Mouse (Mus musculus) midbrain, embryonic 13.5 days (tissue): Measurements from ENCODE around the gene Ift52. TPM values are rescaled to one million over a fixed set of nuclear protein-coding genes. Genes with fewer than 3 reads are reported as not detected.

ENCODE experiments used
- ATAC-seq: fragments of 200-750 bp; cut with Nextera tagmentation; 2 replicates; pipeline ENCODE4 v1.8.0; 2017; ENCODE audit warnings: mild to moderate bottlenecking, moderate TSS enrichment, moderate library complexity
- H3K27ac ChIP-seq: fragments of 300-500 bp; sonication (generic); 2 replicates; pipeline ENCODE4 v1.5.1; 2015; ENCODE audit warnings: inconsistent platforms, mild to moderate bottlenecking, moderate library complexity
- H3K27me3 ChIP-seq: fragments of 300-500 bp; sonication (generic); 2 replicates; pipeline ENCODE4 v1.6.1; 2015; ENCODE audit warnings: mild to moderate bottlenecking, inconsistent platforms
- H3K36me3 ChIP-seq: fragments of 300-500 bp; sonication (generic); 2 replicates; pipeline ENCODE4 v1.6.1; 2015; ENCODE audit warnings: mild to moderate bottlenecking, inconsistent platforms
- H3K4me1 ChIP-seq: fragments of 300-500 bp; sonication (generic); replicated peaks from 2 replicates; pipeline ENCODE4 v1.6.1; 2015; ENCODE audit warnings: inconsistent platforms
- H3K4me2 ChIP-seq: fragments of 300-500 bp; sonication (generic); replicated peaks from 2 replicates; pipeline ENCODE4 v1.6.1; 2015; ENCODE audit warnings: moderate library complexity, mild to moderate bottlenecking, inconsistent platforms
- H3K4me3 ChIP-seq: fragments of 300-500 bp; sonication (generic); replicated peaks from 2 replicates; pipeline ENCODE4 v1.5.1; 2015; ENCODE audit warnings: mild to moderate bottlenecking, inconsistent platforms
- H3K9ac ChIP-seq: fragments of 300-500 bp; sonication (generic); replicated peaks from 2 replicates; pipeline ENCODE4 v1.6.1; 2015; ENCODE audit warnings: mild to moderate bottlenecking, inconsistent platforms
- H3K9me3 ChIP-seq: fragments of 300-500 bp; sonication (generic); 2 replicates; pipeline ENCODE4 v1.6.1; 2016; ENCODE audit warnings: mild to moderate bottlenecking, inconsistent platforms
- WGBS: fragments of 180-500 bp; shearing (Covaris S2); methylation state at CpG from one replicate; pipeline ENCODE4 v1.1.7; 2015; 5-methylcytosine and 5-hydroxymethylcytosine counted together
- polyA plus RNA-seq: library from polyadenylated mRNA; unstranded; fragments of >200 nt; fragmentation: Nextera tagmentation; extraction: Ambion mirVana; gene quantifications from 2 replicates; pipeline ENCODE4 v1.2.1, GENCODE M21; 2015

Gene Ift52
- polyA plus RNA-seq, 1 experiment from 2014 or later, result 47.0 TPM

- no peaks in the 10 kb centered on the region for H3K9me3 ChIP-seq
- no peak overlapping the region for H3K4me3 ChIP-seq
- H3K27me3 ChIP-seq, result no peaks in the 10 kb centered on the region
- WGBS, result 90% methylated on average over 8 of the region's 8 CpGs
- no peak for ATAC-seq
- H3K9ac ChIP-seq, result no peak overlapping the region
- H3K4me2 ChIP-seq, result no peak overlapping the region
- no peaks in the 10 kb centered on the region for H3K4me1 ChIP-seq
- H3K36me3 ChIP-seq, result peaks cover 13% of the 10 kb centered on the region
- H3K27ac ChIP-seq, result no peak overlapping the region
Observed at GRCm38 (mm10) chr2:163061203-163062118, 44.3 kb downstream of the Ift52 start.

GRCm38 (mm10) chr2:163062119-163062508 lies 45.0 kb downstream of the Ift52 start:
- no peak for ATAC-seq

GRCm38 (mm10) chr2:163066326-163066725 lies 49.2 kb downstream of the Ift52 start:
- H3K9me3 ChIP-seq, result no peaks in the 10 kb centered on the region
- WGBS, result 87% methylated on average over 6 of the region's 6 CpGs
- no peak overlapping the region for H3K4me2 ChIP-seq
- H3K9ac ChIP-seq, result no peak overlapping the region
- ATAC-seq, result no peak
- H3K4me1 ChIP-seq, result no peaks in the 10 kb centered on the region
- H3K4me3 ChIP-seq, result no peak overlapping the region
- peaks cover 19% of the 10 kb centered on the region for H3K36me3 ChIP-seq
- H3K27ac ChIP-seq, result no peak overlapping the region
- H3K27me3 ChIP-seq, result no peaks in the 10 kb centered on the region

More at GRCm38 (mm10) chr2:163062119-163062508, 45.0 kb downstream of the Ift52 start:
- WGBS, result 79% methylated on average over 6 of the region's 6 CpGs
- Histone ChIP-seq H3K4me1 (no peaks in the 10 kb centered on the region), H3K36me3 (peaks cover 13% of the 10 kb centered on the region), H3K27ac (no peak overlapping the region), H3K9me3 (no peaks in the 10 kb centered on the region), H3K27me3 (no peaks in the 10 kb centered on the region), H3K4me2 (no peak overlapping the region), H3K4me3 (no peak overlapping the region), H3K9ac (no peak overlapping the region)

- Histone ChIP-seq H3K9ac (no peak overlapping the region), H3K9me3 (no peaks in the 10 kb centered on the region), H3K27ac (no peak overlapping the region), H3K4me1 (no peaks in the 10 kb centered on the region), H3K27me3 (no peaks in the 10 kb centered on the region), H3K4me2 (no peak overlapping the region), H3K36me3 (peaks cover 19% of the 10 kb centered on the region), H3K4me3 (no peak overlapping the region)
- WGBS, result 97% methylated on average over 1 of the region's 1 CpGs
- ATAC-seq, result no peak
Observed at GRCm38 (mm10) chr2:163067233-163067632, 50.1 kb downstream of the Ift52 start.

- WGBS, result 86% methylated on average over 3 of the region's 3 CpGs
- Histone ChIP-seq H3K9ac (no peak overlapping the region), H3K27ac (no peak overlapping the region), H3K4me3 (no peak overlapping the region), H3K4me2 (no peak overlapping the region), H3K27me3 (no peaks in the 10 kb centered on the region), H3K36me3 (peaks cover 26% of the 10 kb centered on the region), H3K4me1 (no peaks in the 10 kb centered on the region), H3K9me3 (no peaks in the 10 kb centered on the region)
- no peak for ATAC-seq
Observed at GRCm38 (mm10) chr2:163070213-163070612, 53.1 kb downstream of the Ift52 start.

GRCm38 (mm10) chr2:163071590-163071989 lies 54.4 kb downstream of the Ift52 start:
- ATAC-seq, result no peak
- peaks cover 21% of the 10 kb centered on the region for H3K36me3 ChIP-seq
- H3K27ac ChIP-seq, result no peak overlapping the region
- H3K4me1 ChIP-seq, result no peaks in the 10 kb centered on the region
- H3K4me2 ChIP-seq, result no peak overlapping the region
- no peaks in the 10 kb centered on the region for H3K27me3 ChIP-seq
- no peaks in the 10 kb centered on the region for H3K9me3 ChIP-seq
- WGBS, result 94% methylated on average over 3 of the region's 3 CpGs
- H3K4me3 ChIP-seq, result no peak overlapping the region
- H3K9ac ChIP-seq, result no peak overlapping the region

GRCm38 (mm10) chr2:163073023-163073757 lies 56.0 kb downstream of the Ift52 start:
- WGBS, result 93% methylated on average over 9 of the region's 9 CpGs
- no peak overlapping the region for H3K4me3 ChIP-seq
- no peaks in the 10 kb centered on the region for H3K4me1 ChIP-seq
- no peaks in the 10 kb centered on the region for H3K9me3 ChIP-seq
- H3K36me3 ChIP-seq, result peaks cover 22% of the 10 kb centered on the region
- no peaks in the 10 kb centered on the region for H3K27me3 ChIP-seq
- no peak overlapping the region for H3K4me2 ChIP-seq
- ATAC-seq, result no peak
- no peak overlapping the region for H3K27ac ChIP-seq
- H3K9ac ChIP-seq, result no peak overlapping the region

GRCm38 (mm10) chr2:163074006-163074405 lies 56.9 kb downstream of the Ift52 start:
- peaks cover 19% of the 10 kb centered on the region for H3K36me3 ChIP-seq
- H3K4me1 ChIP-seq, result no peaks in the 10 kb centered on the region
- H3K27ac ChIP-seq, result no peak overlapping the region
- no peak overlapping the region for H3K4me2 ChIP-seq
- no peaks in the 10 kb centered on the region for H3K9me3 ChIP-seq
- no peak overlapping the region for H3K9ac ChIP-seq
- H3K27me3 ChIP-seq, result no peaks in the 10 kb centered on the region
- ATAC-seq, result no peak
- WGBS, result 80% methylated on average over 7 of the region's 7 CpGs
- no peak overlapping the region for H3K4me3 ChIP-seq

GRCm38 (mm10) chr2:163074808-163075207 lies 57.7 kb downstream of the Ift52 start:
- H3K9ac ChIP-seq, result no peak overlapping the region
- no peaks in the 10 kb centered on the region for H3K9me3 ChIP-seq
- peaks cover 24% of the 10 kb centered on the region for H3K36me3 ChIP-seq
- H3K4me3 ChIP-seq, result no peak overlapping the region
- no peak for ATAC-seq
- H3K4me1 ChIP-seq, result no peaks in the 10 kb centered on the region
- WGBS, result 93% methylated on average over 12 of the region's 12 CpGs
- H3K27me3 ChIP-seq, result no peaks in the 10 kb centered on the region
- no peak overlapping the region for H3K4me2 ChIP-seq
- no peak overlapping the region for H3K27ac ChIP-seq

- Histone ChIP-seq H3K36me3 (peaks cover 25% of the 10 kb centered on the region), H3K27me3 (no peaks in the 10 kb centered on the region), H3K9me3 (no peaks in the 10 kb centered on the region), H3K9ac (no peak overlapping the region), H3K27ac (no peak overlapping the region), H3K4me2 (no peak overlapping the region), H3K4me3 (no peak overlapping the region), H3K4me1 (no peaks in the 10 kb centered on the region)
- ATAC-seq, result no peak
- 69% methylated on average over 3 of the region's 3 CpGs for WGBS
Observed at GRCm38 (mm10) chr2:163075234-163075633, 58.1 kb downstream of the Ift52 start.

- no peak overlapping the region for H3K4me2 ChIP-seq
- H3K36me3 ChIP-seq, result peaks cover 18% of the 10 kb centered on the region; the same call in 1 of the 2 replicates
- WGBS, result 95% methylated on average over 4 of the region's 4 CpGs
- no peaks in the 10 kb centered on the region for H3K4me1 ChIP-seq
- ATAC-seq, result no peak
- H3K27me3 ChIP-seq, result no peaks in the 10 kb centered on the region
- H3K4me3 ChIP-seq, result no peak overlapping the region
- no peaks in the 10 kb centered on the region for H3K9me3 ChIP-seq
- H3K9ac ChIP-seq, result no peak overlapping the region
- H3K27ac ChIP-seq, result no peak overlapping the region
Observed at GRCm38 (mm10) chr2:163079041-163079440, 61.9 kb downstream of the Ift52 start.

- H3K36me3 ChIP-seq, result peaks cover 5% of the 10 kb centered on the region; the same call in 1 of the 2 replicates
- H3K4me2 ChIP-seq, result no peak overlapping the region
- H3K9me3 ChIP-seq, result no peaks in the 10 kb centered on the region
- H3K9ac ChIP-seq, result no peak overlapping the region
- H3K27me3 ChIP-seq, result no peaks in the 10 kb centered on the region
- H3K4me3 ChIP-seq, result no peak overlapping the region
- 97% methylated on average over 5 of the region's 5 CpGs for WGBS
- H3K4me1 ChIP-seq, result no peaks in the 10 kb centered on the region
- no peak overlapping the region for H3K27ac ChIP-seq
- no peak for ATAC-seq
Observed at GRCm38 (mm10) chr2:163082591-163082990, 65.4 kb downstream of the Ift52 start.
